Comparison of ENCODE assay signal across 25 mouse cellular contexts in the genomic region with DNA sequence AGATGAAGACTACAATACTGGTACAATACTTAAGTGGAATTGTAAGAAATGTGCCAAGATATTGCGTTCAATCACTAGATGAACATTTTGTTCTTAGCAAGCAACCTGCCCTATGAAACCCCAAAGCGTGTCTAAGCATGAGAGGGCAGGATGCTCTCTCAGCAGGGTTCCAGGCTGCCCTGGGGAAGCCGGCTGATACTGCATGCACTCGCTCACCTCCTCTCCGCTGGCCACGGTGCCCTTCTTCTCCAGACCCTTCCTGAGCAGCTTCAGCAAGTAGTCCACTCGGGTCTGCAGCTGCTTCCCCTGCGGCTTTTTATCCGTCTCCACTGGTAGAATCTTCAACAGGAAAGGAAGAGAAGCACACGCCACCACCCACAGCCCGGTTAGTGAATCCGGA.
DNase-seq lines count a peak whose midpoint lies in the region; ATAC-seq and TF ChIP-seq lines count a peak whose summit lies in the region.
"Had no signal": no experiment of that assay in that cellular context is flagged by ENCODE, and none has a peak within 500 bp of the region (broad histone marks: within the 10 kb centered on the region; RNA-seq: fewer than 3 reads in every experiment).

No protein-coding gene starts in this region.

- no peaks in the 10 kb centered on the region for H3K27me3 ChIP-seq in hindbrain, postnatal 0 days (ENCODE audit: insufficient read depth, low read length)
- no peaks in the 10 kb centered on the region for H3K27me3 ChIP-seq in hindbrain, embryonic 14.5 days (ENCODE audit: control insufficient read depth, insufficient read depth, low read length)
- no peaks in the 10 kb centered on the region for H3K27me3 ChIP-seq in lung, postnatal 0 days (replicated peaks; ENCODE audit: insufficient read depth, low read length)
- H3K27me3 ChIP-seq: embryonic facial prominence, embryonic 15.5 days; megakaryocyte, embryonic 14.5 days; neural tube, embryonic 13.5 days; stomach, embryonic 15.5 days had no signal

- no peaks in the 10 kb centered on the region for H3K9me3 ChIP-seq in hindbrain, postnatal 0 days (ENCODE audit: low read length)
- H3K9me3 ChIP-seq in hindbrain, embryonic 14.5 days (ENCODE audit: control insufficient read depth, low read length), result no peaks in the 10 kb centered on the region
- H3K9me3 ChIP-seq in lung, postnatal 0 days (ENCODE audit: low read length), result no peaks in the 10 kb centered on the region
- H3K9me3 ChIP-seq: embryonic facial prominence, embryonic 15.5 days; hindbrain, embryonic 10.5 days; megakaryocyte, embryonic 14.5 days; neural tube, embryonic 13.5 days; stomach, embryonic 15.5 days had no signal

- no peak overlapping the region for H3K9ac ChIP-seq in hindbrain, postnatal 0 days (replicated peaks; ENCODE audit: low read length)
- H3K9ac ChIP-seq in hindbrain, embryonic 14.5 days, result no peak overlapping the region
- H3K9ac ChIP-seq in lung, postnatal 0 days (replicated peaks; ENCODE audit: low read depth), result no peak overlapping the region
- H3K9ac ChIP-seq: embryonic facial prominence, embryonic 15.5 days; forebrain, postnatal 0 days; liver, embryonic 14.5 days; lung, embryonic 14.5 days; neural tube, embryonic 13.5 days; stomach, embryonic 15.5 days had no signal

- ATAC-seq in cerebellum, adult (ENCODE audit: insufficient number of reproducible peaks, low FRiP score, low TSS enrichment), result 0 out of 2 replicates have a peak, but pooled peaks have one; percentile 45
- ATAC-seq in hindbrain, postnatal 0 days, result no peak
- no peak for ATAC-seq in hindbrain, embryonic 14.5 days (ENCODE audit: low FRiP score)
- ATAC-seq in lung, postnatal 0 days, result no peak
- ATAC-seq: forebrain, postnatal 0 days; inflammation-experienced regulatory T-cells, adult 6 months had no signal

- H3K4me3 ChIP-seq in hindbrain, postnatal 0 days (ENCODE audit: low read length), result no peak overlapping the region
- H3K4me3 ChIP-seq in hindbrain, embryonic 14.5 days (replicated peaks; ENCODE audit: low read length), result no peak overlapping the region
- no peak overlapping the region for H3K4me3 ChIP-seq in lung, postnatal 0 days (ENCODE audit: low read depth, low read length)
- H3K4me3 ChIP-seq: embryonic facial prominence, embryonic 15.5 days; hindbrain, embryonic 10.5 days; megakaryocyte, embryonic 14.5 days; neural tube, embryonic 13.5 days; stomach, embryonic 15.5 days had no signal

- TF ChIP-seq EP300 in lung, postnatal 0 days (IDR thresholded peaks at IDR 0.05), result no peak

- H3K27ac ChIP-seq in hindbrain, postnatal 0 days, result peak overlapping the region; percentile 15; the same call in 1 of the 2 replicates
- no peak overlapping the region for H3K27ac ChIP-seq in hindbrain, embryonic 14.5 days
- no peak overlapping the region for H3K27ac ChIP-seq in lung, postnatal 0 days (ENCODE audit: low read length)
- H3K27ac ChIP-seq: embryonic facial prominence, embryonic 15.5 days; hindbrain, embryonic 10.5 days; liver, embryonic 14.5 days; neural tube, embryonic 13.5 days; stomach, embryonic 15.5 days had no signal

- no peak for TF ChIP-seq CTCF in hindbrain, postnatal 0 days (IDR thresholded peaks at IDR 0.05; ENCODE audit: low read depth)
- TF ChIP-seq CTCF in lung, postnatal 0 days (IDR thresholded peaks at IDR 0.05), result no peak

- H3K4me2 ChIP-seq in hindbrain, postnatal 0 days (ENCODE audit: low read depth, low read length), result no peak overlapping the region
- no peak overlapping the region for H3K4me2 ChIP-seq in hindbrain, embryonic 14.5 days (replicated peaks)
- no peak overlapping the region for H3K4me2 ChIP-seq in lung, postnatal 0 days (replicated peaks; ENCODE audit: low read depth, low read length)
- H3K4me2 ChIP-seq: embryonic facial prominence, embryonic 15.5 days; heart, embryonic 11.5 days; lung, embryonic 14.5 days; neural tube, embryonic 13.5 days; stomach, embryonic 15.5 days had no signal

- H3K36me3 ChIP-seq in hindbrain, postnatal 0 days (ENCODE audit: insufficient read depth, low read length), result peaks cover 64% of the 10 kb centered on the region
- peaks cover 98% of the 10 kb centered on the region for H3K36me3 ChIP-seq in hindbrain, embryonic 14.5 days (replicated peaks; ENCODE audit: control insufficient read depth, insufficient read depth)
- peaks cover 59% of the 10 kb centered on the region for H3K36me3 ChIP-seq in lung, postnatal 0 days (ENCODE audit: insufficient read depth, low read length)

- H3K4me1 ChIP-seq in hindbrain, postnatal 0 days (ENCODE audit: insufficient read depth, low read length), result no peaks in the 10 kb centered on the region
- no peaks in the 10 kb centered on the region for H3K4me1 ChIP-seq in hindbrain, embryonic 14.5 days (replicated peaks; ENCODE audit: control insufficient read depth, insufficient read depth, low read length)
- no peaks in the 10 kb centered on the region for H3K4me1 ChIP-seq in lung, postnatal 0 days (ENCODE audit: insufficient read depth, low read depth, low read length)
- H3K4me1 ChIP-seq: embryonic facial prominence, embryonic 15.5 days; hindbrain, embryonic 10.5 days; neural tube, embryonic 13.5 days; stomach, embryonic 15.5 days had no signal

- 84% methylated on average over 12 of the region's 12 CpGs for WGBS in hindbrain, postnatal 0 days
- WGBS in hindbrain, embryonic 14.5 days, result 89% methylated on average over 12 of the region's 12 CpGs
- 90% methylated on average over 12 of the region's 12 CpGs for whole genome bisulfite sequencing in lung, postnatal 0 days

- no peak for DNase-seq in cerebellum, postnatal 4 days (ENCODE audit: low spot score in 2 of 2)
- DNase-seq in hindbrain, postnatal 0 days (ENCODE audit: low spot score), result no peak
- no peak for DNase-seq in hindbrain, embryonic 14.5 days (ENCODE audit: low spot score)
- peak; percentile 49 to 56 for DNase-seq in cerebellum, adult 18-20 months
- DNase-seq in cerebellum, postnatal 14 days, result peak; percentile 25 to 26
- DNase-seq in kidney, adult 8-10 months, result no peak
- DNase-seq in lung, postnatal 0 days (ENCODE audit: low spot score), result no peak
- DNase-seq: adrenal gland, postnatal 36 days; forebrain, postnatal 0 days; gastrocnemius, postnatal 36 days; kidney, adult 9 months; kidney, postnatal 14 days; lung, embryonic 14.5 days; lung, postnatal 36 days; midbrain, embryonic 14.5 days; thymus, postnatal 36 days had no signal

Comparison
In these comparisons a context has a peak if more than half of its experiments do, and no peak if none do; other contexts are left out.
1. DNase-seq: peak in cerebellum, adult 18-20 months (2 of 2) and cerebellum, postnatal 14 days (2 of 2); none in cerebellum, postnatal 4 days (0 of 2), hindbrain, postnatal 0 days (single experiment), hindbrain, embryonic 14.5 days (single experiment), kidney, adult 8-10 months (0 of 2) and lung, postnatal 0 days (single experiment).